Mouse (Mus musculus) 3134 (cell line): ENCODE results near the gene Lrriq4.
"Not testable (repeated sequence)": the region's sequence is repeated elsewhere in the genome, so short reads cannot be mapped to it uniquely, and the experiment has no call there.

ENCODE experiments used
- DNase-seq: peaks from one replicate; pipeline ENCODE4 v3.0.0-alpha.2; 2011; ENCODE audit warnings: low spot score; ENCODE audit not compliant: insufficient read length; ENCODE audit errors: extremely low read depth

Lrriq4 gene

DNA sequence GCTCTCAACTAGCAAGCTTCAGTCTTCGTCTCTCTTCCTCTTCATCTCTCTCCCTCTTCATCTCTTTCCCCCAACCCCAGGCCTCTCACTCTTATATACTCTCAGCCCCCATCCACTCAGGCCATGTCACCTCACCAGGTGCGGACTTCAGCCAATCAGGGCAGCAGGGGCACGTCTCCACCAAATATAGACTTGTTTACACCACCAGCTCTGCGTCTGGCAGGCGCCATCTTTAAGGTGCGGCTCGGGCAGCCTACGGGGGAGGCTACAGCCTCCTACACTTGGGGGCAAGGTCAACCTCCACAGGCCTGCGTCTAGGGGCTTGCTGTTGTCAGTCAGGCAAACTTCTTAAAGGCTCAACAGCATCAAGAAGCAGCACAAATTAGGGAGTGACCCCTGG lies 14.2 kb downstream of the Lrriq4 start:
- DNase-seq = no peak

DNA sequence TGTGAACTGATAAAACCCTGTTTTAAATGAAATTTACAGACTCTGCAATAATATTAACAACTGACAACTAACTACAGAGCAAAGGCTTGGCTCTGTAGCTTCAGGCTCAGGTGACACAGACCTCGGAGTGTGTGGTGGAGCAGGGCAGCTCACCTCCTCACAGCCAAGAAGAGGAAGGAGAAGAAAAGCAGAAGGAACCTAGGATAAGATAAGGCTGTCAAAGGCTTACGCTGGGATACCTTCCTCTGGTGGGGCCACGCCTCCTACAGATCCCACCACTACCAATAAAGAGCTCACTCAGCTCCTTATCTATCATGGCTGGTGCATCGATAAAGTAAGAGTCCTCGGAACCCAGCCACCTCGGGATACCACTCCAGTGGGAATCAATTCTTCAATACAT lies 38.9 kb downstream of the Lrriq4 start:
- DNase-seq = no peak

DNA sequence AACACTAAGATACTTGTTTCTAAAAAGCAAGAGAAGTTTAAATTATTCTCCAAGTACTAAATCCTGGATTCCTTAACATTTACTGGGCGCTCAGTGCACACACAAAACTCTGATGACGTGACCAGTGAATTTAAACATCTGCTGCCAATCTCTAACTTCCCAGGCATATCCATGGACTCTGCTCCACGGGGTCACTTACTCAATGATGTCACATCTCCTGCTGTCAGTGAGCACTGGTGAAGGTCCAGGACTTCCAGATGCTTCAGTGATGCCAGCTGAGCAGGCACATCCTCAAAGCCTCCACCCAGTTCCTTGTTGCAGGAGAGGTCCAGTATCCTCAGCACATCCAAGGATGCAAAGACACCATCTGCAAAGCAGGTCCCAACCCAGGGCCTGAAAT lies 42.9 kb downstream of the Lrriq4 start:
- no peak for DNase-seq

DNA sequence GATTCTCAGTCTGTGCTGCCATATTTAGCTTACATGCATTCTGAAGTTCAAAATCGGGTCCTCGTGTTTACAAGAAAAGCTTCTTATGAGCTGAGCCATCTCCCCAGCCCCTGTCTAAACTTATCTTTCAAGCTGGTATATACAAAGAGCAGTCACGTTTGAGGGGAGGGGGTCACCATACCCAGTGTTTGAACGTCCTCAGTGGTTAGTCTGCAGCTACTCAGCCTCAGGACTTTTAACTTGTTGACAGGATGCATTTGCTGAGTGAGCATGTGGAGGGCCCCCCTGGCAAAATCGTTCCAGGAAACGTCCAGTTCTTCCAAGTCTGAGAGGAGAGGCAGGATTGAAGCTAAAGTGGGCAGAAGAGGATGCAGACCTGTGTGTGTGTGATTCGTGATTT lies 46.7 kb downstream of the Lrriq4 start:
- DNase-seq = no peak

DNA sequence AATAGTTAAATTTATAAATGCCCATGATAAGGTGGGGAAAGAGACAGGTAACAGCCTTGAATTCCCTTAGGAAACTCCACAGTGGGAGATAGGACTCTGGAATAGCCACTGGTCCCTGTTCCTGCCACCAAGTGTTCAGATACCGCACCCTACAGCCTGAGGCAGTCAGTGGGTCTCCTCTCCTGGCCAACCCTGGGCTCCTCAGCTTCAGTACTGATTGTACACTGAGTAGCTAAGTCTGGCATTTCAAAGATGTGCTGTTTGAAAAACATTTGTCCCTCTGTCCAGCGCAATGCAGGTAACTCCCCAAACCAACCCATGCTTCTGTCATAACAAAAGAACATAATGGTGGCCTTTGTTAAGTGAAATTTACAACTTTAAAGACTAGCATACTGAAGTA lies 51.4 kb downstream of the Lrriq4 start:
- no peak for DNase-seq

DNA sequence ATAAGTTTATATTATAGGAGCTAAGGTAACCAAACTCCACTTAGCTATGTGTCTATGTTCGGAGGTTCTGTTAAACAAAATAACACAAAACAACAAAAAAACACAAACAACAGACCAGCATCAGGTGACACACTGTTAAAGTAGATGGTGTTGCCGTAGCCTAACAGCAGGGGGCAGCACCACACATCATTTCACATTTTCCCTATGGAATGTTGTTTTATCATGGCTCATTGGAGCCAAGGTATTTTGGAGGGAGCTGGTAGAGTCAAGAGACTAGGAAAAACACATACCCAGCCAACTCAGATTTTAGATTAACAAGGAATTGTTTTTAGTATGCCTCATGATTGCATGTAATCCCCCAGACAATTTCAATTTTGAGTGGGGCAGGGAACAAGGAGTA lies 52.0 kb downstream of the Lrriq4 start:
- DNase-seq = peak; percentile 20

DNA sequence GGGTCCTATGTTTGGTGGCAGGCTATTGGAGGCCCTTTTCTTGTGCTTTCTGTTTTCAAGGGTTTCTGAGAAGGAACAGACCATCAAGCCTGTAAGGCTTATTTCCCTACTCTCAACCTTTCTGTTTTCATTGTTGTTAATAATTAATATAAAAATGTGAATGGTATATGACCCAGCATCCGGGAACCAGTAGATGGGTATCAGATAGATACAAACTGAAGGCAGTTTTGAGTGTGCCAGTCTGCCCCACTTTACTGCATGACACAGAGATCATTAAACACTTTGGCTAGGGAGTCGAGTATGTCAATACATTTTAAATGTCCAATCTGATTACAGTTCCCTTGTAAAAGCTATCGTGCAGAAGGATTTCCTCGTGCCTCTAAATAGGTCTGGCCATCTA lies 53.6 kb downstream of the Lrriq4 start:
- no peak for DNase-seq

DNA sequence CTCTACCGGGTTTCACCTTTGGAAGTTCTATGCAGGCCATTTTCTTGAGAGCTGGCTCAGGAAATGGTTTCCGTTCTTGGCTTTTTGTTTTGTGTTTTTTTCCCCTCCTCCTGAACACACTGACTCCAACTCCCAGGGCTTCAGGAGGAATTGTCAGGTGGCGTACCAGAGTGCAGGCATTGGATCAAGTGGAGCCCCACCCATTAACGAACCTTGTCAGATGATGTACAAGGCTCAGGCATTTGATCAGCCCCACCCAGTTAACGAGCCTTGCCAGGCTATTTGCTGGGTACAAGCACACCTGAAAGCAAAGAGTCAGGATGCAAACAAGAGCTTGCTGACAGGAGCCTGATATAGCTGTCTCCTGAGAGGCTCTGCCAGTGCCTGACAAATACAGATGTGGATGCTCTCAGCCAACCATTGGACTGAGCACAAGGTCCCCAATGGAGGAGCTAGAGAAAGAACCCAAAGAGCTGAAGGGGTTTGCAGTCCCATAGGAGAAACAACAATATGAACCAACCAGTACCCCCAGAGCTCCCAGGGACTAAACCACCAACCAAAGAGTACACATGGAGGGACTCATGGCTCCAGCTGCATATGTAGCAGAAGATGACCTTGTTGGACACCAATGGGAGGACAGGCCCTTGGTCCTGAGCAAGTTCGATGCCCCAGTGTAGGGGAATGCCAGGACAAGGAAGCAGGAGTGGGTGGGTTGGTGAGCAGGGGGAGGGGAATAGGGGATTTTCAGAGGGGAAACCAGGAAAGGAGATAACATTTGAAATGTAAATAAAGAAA lies 55.6 kb downstream of the Lrriq4 start, which contains the start of gene Lrrc31:
Lrrc31 (minus strand) TSS at position 133 of the 795 bp plus-strand sequence.
- DNase-seq = not testable (repeated sequence)

DNA sequence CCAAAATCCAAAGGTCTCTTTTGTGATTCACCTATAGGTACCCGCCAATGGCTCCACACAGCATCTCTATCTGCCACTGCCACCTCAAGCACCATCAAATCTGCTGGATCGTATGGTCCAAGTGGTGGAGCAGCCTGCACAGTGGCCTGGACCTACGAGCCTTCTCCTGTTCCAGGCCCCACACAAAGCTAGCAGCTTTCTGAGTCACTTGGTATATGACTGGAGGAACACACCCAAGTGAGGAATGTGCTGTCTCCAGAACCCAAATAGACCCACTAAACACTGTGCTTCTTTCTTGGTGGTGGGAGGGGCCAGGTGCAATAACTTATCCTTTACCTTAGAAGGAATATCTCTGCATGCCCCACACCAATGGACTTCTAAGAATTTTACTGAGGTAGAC lies 61.7 kb downstream of the Lrriq4 start:
- no peak for DNase-seq

DNA sequence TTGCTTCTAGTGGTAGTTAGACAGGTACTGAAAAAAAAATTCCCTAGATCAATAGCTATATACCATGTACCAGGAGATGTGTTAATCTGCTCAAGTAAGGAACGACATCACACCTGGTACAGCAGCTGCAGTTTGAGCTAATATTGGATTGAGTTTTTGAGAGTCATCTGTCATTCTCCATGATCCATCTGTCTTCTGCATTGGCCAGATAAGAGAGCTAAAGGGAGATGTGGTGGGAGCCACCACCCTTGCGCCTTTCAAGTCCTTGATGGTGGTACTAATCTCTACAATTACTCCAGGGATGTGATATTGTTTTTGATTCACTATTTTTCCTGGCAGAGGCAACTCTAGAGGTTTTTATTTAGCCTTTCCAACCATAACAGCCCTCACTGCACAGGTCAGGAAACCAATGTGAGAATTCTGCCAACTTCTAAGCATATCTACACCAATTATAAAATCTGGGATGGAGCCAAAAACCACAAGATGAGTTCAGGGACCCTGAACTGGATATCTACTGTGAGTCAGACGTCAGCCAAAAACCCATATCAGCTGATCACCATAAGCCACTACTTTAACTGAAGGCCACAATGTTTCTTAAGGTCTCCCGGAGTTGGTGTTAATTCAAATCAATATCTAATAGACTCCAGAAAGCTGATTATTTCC lies 62.4 kb downstream of the Lrriq4 start:
- no peak for DNase-seq

DNA sequence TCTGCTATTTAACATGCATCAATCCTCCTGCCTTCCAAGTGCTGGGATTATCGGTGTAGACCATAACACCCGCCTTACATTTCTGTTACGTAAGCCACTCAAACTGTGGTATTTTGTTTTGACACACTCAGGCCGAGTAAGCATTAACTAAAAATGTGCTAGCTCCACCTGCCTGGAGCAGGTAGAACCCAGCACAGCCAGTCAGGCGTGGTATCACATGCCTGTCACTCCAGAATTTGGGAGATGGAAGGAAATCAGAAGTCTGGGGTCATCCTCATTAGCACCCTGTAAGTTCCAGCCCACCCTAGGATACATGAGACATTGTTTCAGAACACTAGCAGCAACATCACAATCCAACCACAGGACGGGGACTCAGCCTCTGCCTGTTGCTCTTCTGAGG lies 65.9 kb downstream of the Lrriq4 start:
- DNase-seq = no peak

DNA sequence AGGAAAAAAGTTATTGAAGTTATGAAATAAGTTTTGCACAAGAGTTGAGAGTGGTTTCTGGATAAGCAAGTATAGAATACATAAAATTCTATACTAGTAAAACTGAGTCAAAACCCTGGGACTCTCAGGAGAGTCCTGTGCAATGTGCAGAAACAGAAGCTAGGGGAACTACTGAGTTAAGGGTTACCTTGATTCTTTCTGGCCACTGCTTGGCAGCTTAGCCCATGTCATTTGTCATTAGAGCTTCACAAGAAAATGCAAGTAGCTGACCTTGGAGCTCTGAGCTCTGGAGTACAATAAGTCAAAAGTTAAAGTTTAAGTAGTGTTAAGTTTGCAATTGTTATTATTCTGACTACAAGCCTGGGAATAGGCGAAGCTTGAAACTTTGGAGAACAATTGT lies 69.0 kb downstream of the Lrriq4 start:
- no peak for DNase-seq

DNA sequence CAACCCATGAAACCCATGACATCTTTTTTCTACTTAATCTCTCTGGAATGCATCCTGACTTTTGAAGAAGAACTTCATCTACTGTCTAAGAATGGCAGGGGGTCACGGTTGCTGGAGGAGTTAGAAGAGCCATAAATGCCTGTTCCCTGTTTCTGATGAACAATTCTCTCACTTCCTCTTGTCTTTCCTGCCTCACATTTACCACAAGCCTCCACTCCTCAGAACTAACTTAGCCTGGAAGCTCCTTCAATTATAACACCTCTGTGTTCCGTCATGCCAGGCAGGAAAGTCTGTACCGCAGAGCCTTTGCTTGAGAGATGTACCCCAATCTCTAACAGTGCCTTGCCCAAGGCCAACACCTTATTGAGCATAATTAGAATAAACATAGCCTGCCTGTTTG lies 74.3 kb downstream of the Lrriq4 start:
- DNase-seq = no peak
